Mouse (Mus musculus) liver, postnatal 0 days (tissue): ENCODE measurements around the gene Gpd1l.

Experiments used
- CTCF ChIP-seq: sonication (generic); IDR thresholded peaks from 2 replicates; pipeline ENCODE4 v1.5.1; 2016; ENCODE audit warnings: antibody characterized with exemption, low read depth
- EP300 ChIP-seq: IDR thresholded peaks from 2 replicates; pipeline ENCODE4 v1.6.1; 2016; ENCODE audit warnings: antibody characterized with exemption, low read depth, mild to moderate bottlenecking

DNA sequence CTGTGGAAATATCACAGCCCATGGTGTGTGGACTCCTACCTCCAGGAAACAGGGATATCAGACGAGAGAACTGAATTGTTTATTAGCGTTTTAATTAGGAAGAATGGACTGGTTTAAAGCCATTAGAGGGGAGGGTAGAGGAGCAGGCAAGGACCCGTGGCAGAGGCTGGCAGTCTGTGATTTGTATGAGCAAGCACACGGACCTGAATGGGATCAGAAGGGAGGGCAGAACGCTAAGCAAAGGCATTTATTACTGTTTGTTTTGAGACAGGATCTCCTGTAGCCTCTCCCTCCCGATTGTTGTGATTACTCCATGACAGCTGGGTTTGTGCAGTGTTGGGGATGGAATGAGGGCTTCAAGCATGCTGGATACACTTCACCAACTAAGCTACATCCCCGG is 43.4 kb downstream of the Gpd1l start:
- TF ChIP-seq CTCF (no peak), EP300 (no peak)
